Mouse (Mus musculus) ES-Bruce4 (cell line): ENCODE measurements at regions not wholly inside any gene's neighbourhood (a gene's known extent, or its start where the extent isn't known, plus 50 kb on each side); places are given as distances from the start of the nearest gene placed in this dataset.

ENCODE experiments used
- H3K27ac ChIP-seq: 2 replicates; pipeline ENCODE4 v1.5.1; 2012; ENCODE audit warnings: low read length, inconsistent platforms; ENCODE audit not compliant: insufficient read depth
- H3K27me3 ChIP-seq: 2 replicates; pipeline ENCODE4 v1.6.1; 2012; ENCODE audit warnings: mild to moderate bottlenecking, low read length, inconsistent platforms; ENCODE audit not compliant: control insufficient read depth, poor library complexity, insufficient read depth, severe bottlenecking
- H3K36me3 ChIP-seq: 2 replicates; pipeline ENCODE4 v1.6.1; 2012; ENCODE audit warnings: inconsistent platforms, mild to moderate bottlenecking, low read length, moderate library complexity; ENCODE audit not compliant: control insufficient read depth, poor library complexity, insufficient read depth, severe bottlenecking
- H3K4me1 ChIP-seq: one replicate; pipeline ENCODE4 v1.8.1; 2011; ENCODE audit warnings: low read length; ENCODE audit not compliant: control insufficient read depth, insufficient read depth
- H3K4me3 ChIP-seq: 2 replicates; pipeline ENCODE4 v1.5.1; 2011; ENCODE audit warnings: low read depth, mild to moderate bottlenecking, low read length
- H3K9ac ChIP-seq: 2 replicates; pipeline ENCODE4 v1.6.1; 2012; ENCODE audit warnings: low read depth, mild to moderate bottlenecking, inconsistent platforms; ENCODE audit not compliant: poor library complexity, severe bottlenecking
- H3K9me3 ChIP-seq: replicated peaks from 2 replicates; pipeline ENCODE4 v1.6.1; 2012; ENCODE audit warnings: mild to moderate bottlenecking, low read length, inconsistent platforms; ENCODE audit not compliant: control insufficient read depth, poor library complexity, insufficient read depth, severe bottlenecking
- CTCF ChIP-seq: IDR thresholded peaks from one replicate; pipeline ENCODE4 v1.8.1; 2011; ENCODE audit warnings: low read depth, low read length
- EP300 ChIP-seq: IDR thresholded peaks from 2 replicates; pipeline ENCODE4 v1.6.1; 2011; ENCODE audit warnings: low read depth, low read length; ENCODE audit not compliant: insufficient read depth
- POLR2A ChIP-seq: IDR thresholded peaks from one replicate; pipeline ENCODE4 v1.8.1; 2011; ENCODE audit warnings: low read length; ENCODE audit not compliant: insufficient read depth

DNA sequence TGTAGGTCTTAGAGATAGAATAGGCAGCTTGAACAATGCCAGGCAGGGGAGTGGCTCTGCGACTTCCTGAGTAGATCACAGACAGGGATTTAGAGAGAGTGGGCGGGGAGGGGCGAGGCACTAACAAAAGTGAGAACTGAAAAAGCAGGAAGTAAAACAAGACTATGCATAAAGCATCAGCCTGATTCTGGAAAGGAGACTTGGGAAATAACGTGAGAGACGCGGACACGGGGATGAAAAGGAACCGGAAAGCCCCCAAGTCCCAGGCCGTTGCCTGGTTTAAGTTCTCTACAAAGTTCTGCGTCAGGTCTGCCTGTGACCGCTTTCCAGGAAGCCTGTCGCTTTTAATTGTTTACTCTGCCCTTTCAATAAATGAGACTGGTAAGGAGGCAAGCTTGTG lies 86.3 kb downstream of the D16Ertd472e start:
- Histone ChIP-seq H3K9me3 (peaks cover 10% of the 10 kb centered on the region), H3K4me1 (peaks cover 2% of the 10 kb centered on the region), H3K36me3 (no peaks in the 10 kb centered on the region), H3K27ac (peak overlapping the region; percentile 95), H3K27me3 (no peaks in the 10 kb centered on the region), H3K4me3 (0 out of 2 replicates have a peak overlapping the region, but pooled peaks have one; percentile 39), H3K9ac (peak overlapping the region; percentile 77)
- no peak for TF ChIP-seq POLR2A
- TF ChIP-seq EP300, result peak; percentile 76; the same call in 1 of the 2 replicates
- TF ChIP-seq CTCF, result no peak

DNA sequence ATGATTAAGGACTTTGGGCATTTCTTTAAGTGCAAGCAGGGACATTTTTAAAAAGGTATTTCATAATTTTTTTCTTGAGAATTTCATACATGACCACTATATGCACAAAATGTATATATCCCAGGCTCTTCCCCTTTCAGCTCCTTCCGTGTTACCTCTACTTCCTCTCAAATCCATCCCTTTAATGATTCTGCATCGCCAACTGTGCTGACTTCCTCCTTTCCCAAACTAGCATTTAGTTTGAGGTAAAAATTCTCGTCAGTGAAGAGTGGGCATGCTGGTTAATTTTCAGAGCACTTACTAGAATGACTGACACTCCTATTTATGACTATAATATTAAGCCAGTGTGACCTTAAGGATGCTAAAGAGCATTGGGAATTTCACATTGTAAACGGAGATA lies 86.9 kb downstream of the D16Ertd472e start:
- no peak overlapping the region for H3K4me3 ChIP-seq
- peaks cover 2% of the 10 kb centered on the region for H3K4me1 ChIP-seq
- H3K27me3 ChIP-seq, result no peaks in the 10 kb centered on the region
- H3K36me3 ChIP-seq, result no peaks in the 10 kb centered on the region
- peak overlapping the region; percentile 88 for H3K27ac ChIP-seq
- peaks cover 10% of the 10 kb centered on the region for H3K9me3 ChIP-seq
- H3K9ac ChIP-seq, result no peak overlapping the region
- TF ChIP-seq POLR2A, result no peak
- no peak for TF ChIP-seq EP300
- no peak for TF ChIP-seq CTCF

DNA sequence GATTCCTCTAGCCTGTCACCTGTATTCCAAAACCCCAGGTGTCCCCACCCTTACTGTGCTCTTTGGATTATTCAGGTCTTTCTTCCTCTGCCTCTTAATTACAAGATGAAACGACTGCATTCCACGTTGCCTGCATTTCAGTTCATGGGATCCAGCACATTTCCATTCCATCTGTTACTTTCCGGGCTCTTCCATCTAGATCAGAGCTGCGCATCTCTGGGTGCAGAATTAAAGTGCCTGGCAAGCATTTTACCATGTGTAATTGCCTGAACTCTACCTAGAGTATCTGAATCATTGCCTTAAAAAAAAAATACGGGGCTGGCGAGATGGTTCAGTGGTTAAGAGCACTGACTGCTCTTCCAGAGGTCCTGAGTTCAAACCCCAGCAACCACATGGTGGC lies 90.0 kb downstream of the D16Ertd472e start:
- TF ChIP-seq EP300 (no peak), POLR2A (no peak), CTCF (no peak)
- no peaks in the 10 kb centered on the region for H3K27me3 ChIP-seq

DNA sequence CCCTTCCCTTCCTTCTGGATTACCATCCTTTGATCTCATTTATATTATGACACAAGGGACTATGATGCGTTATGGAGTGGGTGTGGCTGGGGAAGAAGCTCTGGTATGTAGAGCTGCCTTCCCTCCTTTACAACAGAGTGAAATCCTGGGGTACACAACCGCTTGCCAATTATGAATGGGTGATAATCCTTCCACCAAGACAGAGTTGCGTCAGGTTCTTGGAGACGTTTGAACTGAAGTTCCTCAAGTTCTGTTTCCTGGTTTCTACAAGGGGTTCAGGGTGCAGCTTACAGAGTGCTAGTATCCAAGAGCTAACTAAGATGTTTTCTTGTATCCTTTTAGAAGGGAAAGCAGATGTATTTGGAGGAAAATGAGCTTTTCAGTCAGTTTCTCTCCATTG lies 92.2 kb downstream of the D16Ertd472e start:
- Histone ChIP-seq H3K27me3 (no peaks in the 10 kb centered on the region), H3K9ac (no peak overlapping the region), H3K4me1 (no peaks in the 10 kb centered on the region)

More for the DNA sequence above, 90.0 kb downstream of the D16Ertd472e start:
- no peaks in the 10 kb centered on the region for H3K36me3 ChIP-seq
- peaks cover 2% of the 10 kb centered on the region for H3K4me1 ChIP-seq
- H3K9ac ChIP-seq, result no peak overlapping the region
- H3K27ac ChIP-seq, result no peak overlapping the region
- no peak overlapping the region for H3K4me3 ChIP-seq
- peaks cover 6% of the 10 kb centered on the region for H3K9me3 ChIP-seq

GRCm38 (mm10) chr16:78481571-78481970 lies 94.9 kb downstream of the D16Ertd472e start:
- no peak overlapping the region for H3K9ac ChIP-seq
- no peak overlapping the region for H3K27ac ChIP-seq
- no peaks in the 10 kb centered on the region for H3K4me1 ChIP-seq
- no peak overlapping the region for H3K4me3 ChIP-seq
- H3K27me3 ChIP-seq, result no peaks in the 10 kb centered on the region
- no peaks in the 10 kb centered on the region for H3K36me3 ChIP-seq
- peaks cover 6% of the 10 kb centered on the region for H3K9me3 ChIP-seq
- no peak for TF ChIP-seq EP300
- no peak for TF ChIP-seq CTCF
- TF ChIP-seq POLR2A, result no peak

More for the DNA sequence above, 92.2 kb downstream of the D16Ertd472e start:
- no peaks in the 10 kb centered on the region for H3K36me3 ChIP-seq
- TF ChIP-seq EP300, result no peak
- peaks cover 6% of the 10 kb centered on the region for H3K9me3 ChIP-seq
- H3K27ac ChIP-seq, result no peak overlapping the region
- no peak overlapping the region for H3K4me3 ChIP-seq

- Histone ChIP-seq H3K4me3 (no peak overlapping the region), H3K9ac (no peak overlapping the region), H3K36me3 (no peaks in the 10 kb centered on the region), H3K27me3 (no peaks in the 10 kb centered on the region), H3K27ac (no peak overlapping the region), H3K9me3 (peaks cover 6% of the 10 kb centered on the region), H3K4me1 (no peaks in the 10 kb centered on the region)
- TF ChIP-seq POLR2A (no peak), EP300 (no peak), CTCF (no peak)
Observed at GRCm38 (mm10) chr16:78481065-78481464, 95.4 kb downstream of the D16Ertd472e start.

DNA sequence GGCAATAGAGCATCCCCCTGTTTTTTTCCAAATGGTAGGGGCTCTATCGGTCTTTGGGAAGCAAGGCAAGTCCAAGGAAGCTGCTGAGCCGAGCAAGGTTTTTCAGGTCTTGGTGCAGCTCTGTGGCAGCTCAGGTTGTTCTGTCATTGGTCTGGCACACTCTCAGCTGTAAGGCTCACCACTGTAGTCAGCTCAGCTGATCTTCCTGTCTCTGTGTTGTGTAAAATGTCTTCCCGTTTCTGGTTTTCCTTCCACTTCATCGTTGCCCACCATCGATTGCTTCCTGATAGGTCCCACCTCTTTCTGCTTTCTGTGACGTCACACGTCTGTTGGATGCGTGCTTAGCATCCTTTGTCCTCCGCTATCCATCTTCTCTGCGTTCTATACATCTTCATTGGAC lies 96.2 kb downstream of the D16Ertd472e start:
- no peaks in the 10 kb centered on the region for H3K4me1 ChIP-seq
- H3K36me3 ChIP-seq, result no peaks in the 10 kb centered on the region
- TF ChIP-seq CTCF (no peak), POLR2A (no peak), EP300 (no peak)
- no peaks in the 10 kb centered on the region for H3K27me3 ChIP-seq
- H3K27ac ChIP-seq, result no peak overlapping the region
- peaks cover 6% of the 10 kb centered on the region for H3K9me3 ChIP-seq
- H3K4me3 ChIP-seq, result no peak overlapping the region
- no peak overlapping the region for H3K9ac ChIP-seq
